Mouse (Mus musculus): Measurements from ENCODE around the gene Nek1. TPM values are rescaled to one million over a fixed set of nuclear protein-coding genes. Genes with fewer than 3 reads are reported as not detected.
A peak's percentile ranks its signal among the peaks of the same experiment; 100 is the strongest.

Gene Nek1
- polyA plus RNA-seq, 1 experiment: 2.9 TPM

GRCm38 (mm10) chr8:60956847-60957246, 36.1 kb upstream of the Nek1 start:
- TF ChIP-seq POLR2A (IDR thresholded peaks at IDR 0.05; ENCODE audit: low read depth, low read length) (no peak), CTCF (IDR thresholded peaks at IDR 0.05; ENCODE audit: extremely low read depth, insufficient read length, insufficient replicate concordance, low read depth, low read length) (no peak)
- H3K27me3 ChIP-seq (ENCODE audit: control insufficient read depth, insufficient read depth, low read length): no peaks in the 10 kb centered on the region
- H3K36me3 ChIP-seq (ENCODE audit: control insufficient read depth, insufficient read depth, low read length): no peaks in the 10 kb centered on the region
- H3K27ac ChIP-seq (ENCODE audit: insufficient read depth, low read depth, low read length): peak overlapping the region; percentile 89
- H3K4me1 ChIP-seq (ENCODE audit: control insufficient read depth, insufficient read depth, insufficient read length, low read length): peaks cover 12% of the 10 kb centered on the region
- no peak overlapping the region for H3K4me3 ChIP-seq (ENCODE audit: low read depth, low read length)
- WGBS: 33% methylated on average over 7 of the region's 7 CpGs

DNA sequence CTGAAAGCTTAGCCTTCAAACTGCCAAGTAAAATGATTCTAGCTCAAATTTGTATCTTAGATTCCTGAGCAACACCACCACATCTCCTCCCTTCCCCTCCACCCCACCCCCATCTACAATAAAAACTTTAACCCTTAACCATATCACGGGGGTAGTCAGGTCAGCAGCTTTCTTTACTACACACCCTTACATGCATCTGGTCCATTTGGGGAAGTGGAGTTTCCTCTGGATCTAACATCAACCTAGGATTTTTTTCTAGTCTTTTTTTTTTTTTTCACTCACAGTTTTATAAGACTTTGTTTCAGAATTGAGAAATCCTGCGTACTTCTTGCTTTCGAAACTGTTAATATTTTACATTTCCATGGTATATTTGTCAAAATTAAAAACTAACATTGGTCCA, 30.2 kb upstream of the Nek1 start:
- Histone ChIP-seq H3K27me3 (ENCODE audit: control insufficient read depth, insufficient read depth, low read length) (no peaks in the 10 kb centered on the region), H3K4me1 (ENCODE audit: control insufficient read depth, insufficient read depth, insufficient read length, low read length) (peaks cover 7% of the 10 kb centered on the region; the same call in 1 of the 2 replicates), H3K36me3 (ENCODE audit: control insufficient read depth, insufficient read depth, low read length) (no peaks in the 10 kb centered on the region), H3K27ac (ENCODE audit: insufficient read depth, low read depth, low read length) (no peak overlapping the region), H3K4me3 (ENCODE audit: low read depth, low read length) (no peak overlapping the region)
- TF ChIP-seq POLR2A (IDR thresholded peaks at IDR 0.05; ENCODE audit: low read depth, low read length): no peak
- TF ChIP-seq CTCF (IDR thresholded peaks at IDR 0.05; ENCODE audit: extremely low read depth, insufficient read length, insufficient replicate concordance, low read depth, low read length): no peak
- whole genome bisulfite sequencing: 77% methylated on average over 3 of the region's 3 CpGs

GRCm38 (mm10) chr8:60963931-60964330, 29.1 kb upstream of the Nek1 start:
- Histone ChIP-seq H3K36me3 (ENCODE audit: control insufficient read depth, insufficient read depth, low read length) (no peaks in the 10 kb centered on the region), H3K4me1 (ENCODE audit: control insufficient read depth, insufficient read depth, insufficient read length, low read length) (peaks cover 9% of the 10 kb centered on the region; the same call in 1 of the 2 replicates), H3K27ac (ENCODE audit: insufficient read depth, low read depth, low read length) (no peak overlapping the region), H3K27me3 (ENCODE audit: control insufficient read depth, insufficient read depth, low read length) (no peaks in the 10 kb centered on the region), H3K4me3 (ENCODE audit: low read depth, low read length) (no peak overlapping the region)
- TF ChIP-seq CTCF (IDR thresholded peaks at IDR 0.05; ENCODE audit: extremely low read depth, insufficient read length, insufficient replicate concordance, low read depth, low read length) (no peak), POLR2A (IDR thresholded peaks at IDR 0.05; ENCODE audit: low read depth, low read length) (no peak)
- 36% methylated on average over 2 of the region's 2 CpGs for WGBS

- peaks cover 11% of the 10 kb centered on the region; the same call in 1 of the 2 replicates for H3K4me1 ChIP-seq (ENCODE audit: control insufficient read depth, insufficient read depth, insufficient read length, low read length)
- 68% methylated on average over 4 of the region's 4 CpGs for WGBS
- no peaks in the 10 kb centered on the region for H3K36me3 ChIP-seq (ENCODE audit: control insufficient read depth, insufficient read depth, low read length)
- H3K27ac ChIP-seq (ENCODE audit: insufficient read depth, low read depth, low read length): 0 out of 2 replicates have a peak overlapping the region, but pooled peaks have one; percentile 35
- no peaks in the 10 kb centered on the region for H3K27me3 ChIP-seq (ENCODE audit: control insufficient read depth, insufficient read depth, low read length)
- TF ChIP-seq CTCF (IDR thresholded peaks at IDR 0.05; ENCODE audit: extremely low read depth, insufficient read length, insufficient replicate concordance, low read depth, low read length) (no peak), POLR2A (IDR thresholded peaks at IDR 0.05; ENCODE audit: low read depth, low read length) (no peak)
- H3K4me3 ChIP-seq (ENCODE audit: low read depth, low read length): peak overlapping the region; percentile 38; the same call in 1 of the 2 replicates
Observed at GRCm38 (mm10) chr8:60964518-60964917, 28.5 kb upstream of the Nek1 start.

- Histone ChIP-seq H3K36me3 (ENCODE audit: control insufficient read depth, insufficient read depth, low read length) (no peaks in the 10 kb centered on the region), H3K4me3 (ENCODE audit: low read depth, low read length) (no peak overlapping the region; the same call in 1 of the 2 replicates), H3K27ac (ENCODE audit: insufficient read depth, low read depth, low read length) (peak overlapping the region; percentile 59), H3K4me1 (ENCODE audit: control insufficient read depth, insufficient read depth, insufficient read length, low read length) (peaks cover 11% of the 10 kb centered on the region; the same call in 1 of the 2 replicates), H3K27me3 (ENCODE audit: control insufficient read depth, insufficient read depth, low read length) (no peaks in the 10 kb centered on the region)
- 16% methylated on average over 6 of the region's 6 CpGs for WGBS
- TF ChIP-seq POLR2A (IDR thresholded peaks at IDR 0.05; ENCODE audit: low read depth, low read length) (no peak), CTCF (IDR thresholded peaks at IDR 0.05; ENCODE audit: extremely low read depth, insufficient read length, insufficient replicate concordance, low read depth, low read length) (no peak)
Observed at GRCm38 (mm10) chr8:60965306-60965705, 27.7 kb upstream of the Nek1 start.

GRCm38 (mm10) chr8:60965741-60966140, 27.3 kb upstream of the Nek1 start:
- peak overlapping the region; percentile 59 for H3K27ac ChIP-seq (ENCODE audit: insufficient read depth, low read depth, low read length)
- TF ChIP-seq POLR2A (IDR thresholded peaks at IDR 0.05; ENCODE audit: low read depth, low read length) (no peak), CTCF (IDR thresholded peaks at IDR 0.05; ENCODE audit: extremely low read depth, insufficient read length, insufficient replicate concordance, low read depth, low read length) (no peak)

GRCm38 (mm10) chr8:60969091-60969490, 23.9 kb upstream of the Nek1 start:
- WGBS: 19% methylated on average over 2 of the region's 2 CpGs
- TF ChIP-seq POLR2A (IDR thresholded peaks at IDR 0.05; ENCODE audit: low read depth, low read length) (no peak), CTCF (IDR thresholded peaks at IDR 0.05; ENCODE audit: extremely low read depth, insufficient read length, insufficient replicate concordance, low read depth, low read length) (no peak)
- H3K27ac ChIP-seq (ENCODE audit: insufficient read depth, low read depth, low read length): no peak overlapping the region
- H3K36me3 ChIP-seq (ENCODE audit: control insufficient read depth, insufficient read depth, low read length): no peaks in the 10 kb centered on the region
- H3K27me3 ChIP-seq (ENCODE audit: control insufficient read depth, insufficient read depth, low read length): no peaks in the 10 kb centered on the region
- H3K4me1 ChIP-seq (ENCODE audit: control insufficient read depth, insufficient read depth, insufficient read length, low read length): peaks cover 4% of the 10 kb centered on the region; the same call in 1 of the 2 replicates
- H3K4me3 ChIP-seq (ENCODE audit: low read depth, low read length): no peak overlapping the region

More at GRCm38 (mm10) chr8:60965741-60966140, 27.3 kb upstream of the Nek1 start:
- H3K27me3 ChIP-seq (ENCODE audit: control insufficient read depth, insufficient read depth, low read length): no peaks in the 10 kb centered on the region
- WGBS: 19% methylated on average over 3 of the region's 3 CpGs
- no peak overlapping the region for H3K4me3 ChIP-seq (ENCODE audit: low read depth, low read length)
- H3K4me1 ChIP-seq (ENCODE audit: control insufficient read depth, insufficient read depth, insufficient read length, low read length): peaks cover 11% of the 10 kb centered on the region; the same call in 1 of the 2 replicates
- no peaks in the 10 kb centered on the region for H3K36me3 ChIP-seq (ENCODE audit: control insufficient read depth, insufficient read depth, low read length)
